Mouse (Mus musculus) macrophage (primary cell): ENCODE data around the gene Tbca. TPM values are rescaled to one million over a fixed set of nuclear protein-coding genes. Genes with fewer than 3 reads are reported as not detected.

Experiments used
- H3K27ac ChIP-seq: fragments of 350-480 bp; formaldehyde crosslinking; 2 replicates; pipeline ENCODE4 v1.9.0; 2021
- H3K36me3 ChIP-seq: fragments of 350-480 bp; formaldehyde crosslinking; 2 replicates; pipeline ENCODE4 v1.9.0; 2021; ENCODE audit errors: inconsistent target
- H3K4me3 ChIP-seq: fragments of 350-480 bp; formaldehyde crosslinking; 2 replicates; pipeline ENCODE4 v1.9.0; 2021; ENCODE audit errors: inconsistent target
- H3K79me2 ChIP-seq: fragments of 350-480 bp; formaldehyde crosslinking; 2 replicates; pipeline ENCODE4 v1.9.0; 2021; ENCODE audit errors: inconsistent target
- WGBS: methylation state at CpG from one replicate; pipeline ENCODE4 v1.1.7; 2026; ENCODE audit warnings: inconsistent platforms; ENCODE audit not compliant: missing documents; 5-methylcytosine and 5-hydroxymethylcytosine counted together
- polyA plus RNA-seq: library from polyadenylated mRNA; stranded (reverse); fragments of 250-400 nt; gene quantifications from 3 replicates; pipeline ENCODE4 v1.2.4, GENCODE M21; 2018; ENCODE audit warnings: inconsistent platforms
- total RNA-seq, 78 experiments: library from RNA; depleted of rRNA; stranded (reverse); fragments of 250-400 nt; gene quantifications; 1 replicate in 9 of 78; 2 replicates in 24 of 78; 3 replicates in 43 of 78; 4 replicates in 2 of 78; pipeline ENCODE4 v1.2.4; 2018; ENCODE audit warnings: inconsistent platforms in 56 of 78

Gene Tbca
- 10 to 100 TPM in 23 of 26 experiments, 1 to 10 TPM in 2, not detected in 1; 7.3 to 54.6 (median 22.2) TPM for total RNA-seq (2018; cell fraction: chromatin; rRNA removed)
- total RNA-seq (2018; cell fraction: cytosol; rRNA removed) = 100 to 1,000 TPM; 165 to 318 (median 226) TPM
- 10 to 100 TPM; 22.1 to 69.0 (median 40.0) TPM for total RNA-seq (2018; cell fraction: nucleus; rRNA removed)
- 226 to 412 TPM (median 326 TPM) in 3 replicates for polyA plus RNA-seq

DNA sequence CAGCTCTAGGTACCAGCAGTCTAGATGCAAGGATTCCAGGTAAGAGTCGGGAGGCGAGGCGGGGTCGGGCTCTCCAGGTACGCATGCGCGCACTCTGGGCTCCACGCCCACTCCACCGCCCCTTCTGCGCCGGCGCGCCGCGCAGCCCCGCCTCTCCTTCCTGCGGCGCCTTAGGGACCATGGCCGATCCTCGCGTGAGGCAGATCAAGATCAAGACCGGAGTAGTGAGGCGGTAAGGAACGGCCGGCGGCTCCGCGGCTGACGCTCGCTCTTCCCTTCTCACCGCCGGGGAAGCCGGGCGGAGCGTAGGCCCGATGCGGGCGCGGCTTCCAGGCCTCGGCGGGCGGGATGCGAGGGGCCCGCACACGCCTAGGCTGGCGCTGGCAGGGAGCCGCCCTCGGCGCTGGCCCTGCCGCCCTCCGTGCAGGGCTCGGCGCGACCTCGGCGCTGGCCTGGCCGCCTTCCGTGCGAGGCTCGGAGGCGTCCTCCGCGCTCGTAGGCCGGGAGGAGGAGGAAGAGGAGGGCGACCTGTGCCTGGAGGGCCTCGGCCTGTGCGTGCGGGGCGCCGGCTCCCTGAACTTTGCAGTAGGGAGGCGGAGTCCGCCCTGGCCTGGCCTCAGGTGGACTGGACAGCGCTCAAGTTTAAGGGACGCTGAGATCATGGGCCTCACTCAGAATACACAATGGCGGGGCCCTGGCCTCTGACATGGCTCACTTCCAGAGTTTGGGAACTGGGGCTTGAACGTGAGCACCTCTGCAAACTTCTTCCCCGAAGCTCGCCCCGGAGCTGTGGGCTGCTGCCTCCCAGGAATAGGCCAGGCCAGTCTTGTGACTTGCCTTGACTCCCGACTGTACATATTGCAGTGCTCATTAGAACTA lies at the start of gene Tbca:
TSS of gene Tbca (plus strand) at position 140 of the 879 bp plus-strand sequence.
- no peak within 1 kb of the TSS for H3K27ac ChIP-seq
- peaks cover 49% of the 10 kb centered on the region for H3K79me2 ChIP-seq
- under 1% methylated on average over 78 of the region's 81 CpGs for WGBS
- peak within 1 kb of the TSS; percentile 59 for H3K4me3 ChIP-seq
- no peaks in the 10 kb centered on the region for H3K36me3 ChIP-seq

DNA sequence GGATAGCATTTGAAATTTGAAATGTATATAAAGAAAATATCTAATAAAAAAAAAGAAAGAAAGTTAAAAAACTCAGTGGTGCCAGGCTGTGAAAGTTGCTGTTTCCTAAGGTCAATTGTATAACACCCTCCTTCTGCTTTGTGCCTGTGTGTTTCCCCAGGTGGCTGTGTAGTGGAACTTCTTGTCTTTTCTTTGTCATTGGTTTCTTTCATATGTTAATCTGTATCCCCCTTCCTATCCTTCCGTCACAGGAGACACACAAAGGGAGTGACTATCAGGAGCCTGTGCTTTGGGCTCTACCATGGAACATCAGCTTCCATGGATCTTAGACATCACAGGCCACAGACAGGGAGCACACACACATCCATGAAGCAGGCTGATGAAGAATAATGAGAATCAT lies 43.5 kb upstream of the Tbca start:
- no peak overlapping the region for H3K4me3 ChIP-seq
- no peaks in the 10 kb centered on the region for H3K36me3 ChIP-seq
- H3K79me2 ChIP-seq = no peaks in the 10 kb centered on the region
- 100% methylated on average over 1 of the region's 1 CpGs for WGBS
- no peak overlapping the region for H3K27ac ChIP-seq

DNA sequence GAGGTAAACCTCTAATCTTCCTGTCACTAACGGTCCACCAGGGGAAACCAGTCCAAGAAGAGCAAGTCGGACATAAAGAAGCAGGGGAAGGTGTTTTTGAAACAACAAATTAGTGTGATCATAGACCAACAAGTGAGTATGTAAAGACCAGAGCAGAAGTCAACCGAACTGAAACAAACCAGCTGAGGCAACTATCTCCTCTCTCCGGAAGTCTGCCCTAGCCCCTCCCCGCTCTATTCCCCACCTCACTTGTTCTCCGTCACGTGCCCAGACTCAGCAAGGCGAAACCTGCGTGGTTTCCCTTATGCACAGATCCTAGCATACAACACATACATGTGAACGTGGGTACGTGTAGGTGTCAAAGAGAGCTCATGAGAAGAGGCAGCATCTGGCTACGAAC lies 22.9 kb upstream of the Tbca start:
- Histone ChIP-seq H3K36me3 (no peaks in the 10 kb centered on the region), H3K27ac (no peak overlapping the region), H3K4me3 (no peak overlapping the region), H3K79me2 (no peaks in the 10 kb centered on the region)
- 93% methylated on average over 11 of the region's 12 CpGs for WGBS

DNA sequence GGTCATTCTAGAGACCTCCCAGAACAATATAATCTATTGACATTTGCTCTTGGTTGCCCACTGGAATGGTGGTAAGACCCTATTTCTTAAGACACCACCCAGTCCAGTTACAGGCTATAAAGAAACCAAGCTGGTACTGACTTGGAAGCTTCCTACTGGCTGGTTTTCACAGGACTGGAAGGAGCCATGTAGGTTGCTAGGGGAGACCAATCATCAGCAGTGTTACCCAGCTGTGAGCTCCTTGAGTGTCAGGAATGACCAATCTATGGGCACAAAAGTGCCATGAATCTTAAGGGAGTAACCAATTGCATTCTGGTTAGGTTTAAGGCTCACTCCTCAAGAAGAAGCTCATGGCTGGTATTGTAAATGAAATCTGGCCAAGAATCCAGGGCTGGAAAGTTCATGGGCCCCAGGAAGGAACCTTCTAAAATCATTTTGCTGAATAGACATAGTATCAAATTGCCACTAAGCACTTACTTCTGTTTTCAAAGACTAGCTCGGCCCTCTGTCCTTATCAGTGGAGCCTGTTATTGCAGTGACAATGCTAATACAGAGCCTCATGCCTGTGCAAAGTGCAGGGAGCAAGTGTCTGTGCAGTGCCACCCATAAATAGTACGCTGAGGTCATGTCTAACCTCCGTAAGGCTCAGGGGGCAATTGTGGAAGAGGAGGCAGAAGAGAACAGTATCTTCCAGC lies 20.1 kb upstream of the Tbca start:
- 66% methylated on average over 2 of the region's 3 CpGs for WGBS
- no peak overlapping the region for H3K27ac ChIP-seq
- H3K36me3 ChIP-seq = no peaks in the 10 kb centered on the region
- H3K79me2 ChIP-seq = no peaks in the 10 kb centered on the region
- no peak overlapping the region for H3K4me3 ChIP-seq

DNA sequence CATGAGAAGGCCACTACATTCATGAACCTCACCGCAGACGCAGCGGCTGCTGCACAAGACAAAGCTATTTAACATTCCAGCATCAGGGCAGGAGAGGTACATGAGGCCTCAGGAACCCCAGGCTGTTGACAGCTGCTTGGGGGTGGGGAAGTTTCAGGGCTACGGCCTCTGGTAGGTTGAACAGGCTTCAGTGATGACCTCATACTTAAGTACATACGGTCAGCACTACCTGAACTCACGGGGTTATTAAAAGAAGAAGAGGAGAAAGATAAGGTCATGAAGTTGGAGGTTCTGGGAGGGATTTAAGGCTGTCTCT lies 19.6 kb upstream of the Tbca start:
- Histone ChIP-seq H3K27ac (no peak overlapping the region), H3K4me3 (no peak overlapping the region), H3K36me3 (no peaks in the 10 kb centered on the region), H3K79me2 (no peaks in the 10 kb centered on the region)
- WGBS = 82% methylated on average over 6 of the region's 6 CpGs

DNA sequence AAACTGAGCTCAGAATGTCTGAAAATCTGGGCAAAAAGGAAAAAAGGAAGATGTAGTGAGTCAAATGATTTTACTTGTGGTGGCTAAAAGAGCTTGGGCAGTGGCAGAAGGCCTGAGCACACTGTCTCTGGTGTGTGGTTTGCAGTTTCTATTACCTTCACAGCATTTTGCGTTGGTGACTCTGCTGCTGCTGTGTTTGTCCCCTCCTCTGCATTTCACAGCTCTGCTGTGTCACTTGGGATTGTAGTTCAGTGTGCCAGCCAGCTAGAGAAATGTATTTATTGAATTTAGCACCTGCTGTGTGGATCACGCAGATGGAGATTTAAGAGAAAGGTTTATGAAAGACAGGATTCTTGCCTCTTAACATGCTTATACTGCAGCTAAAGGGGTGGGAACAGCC lies 1.8 kb upstream of the Tbca start:
- Histone ChIP-seq H3K36me3 (no peaks in the 10 kb centered on the region), H3K79me2 (peaks cover 28% of the 10 kb centered on the region), H3K27ac (no peak overlapping the region), H3K4me3 (no peak overlapping the region)
- WGBS = 82% methylated on average over 2 of the region's 2 CpGs

DNA sequence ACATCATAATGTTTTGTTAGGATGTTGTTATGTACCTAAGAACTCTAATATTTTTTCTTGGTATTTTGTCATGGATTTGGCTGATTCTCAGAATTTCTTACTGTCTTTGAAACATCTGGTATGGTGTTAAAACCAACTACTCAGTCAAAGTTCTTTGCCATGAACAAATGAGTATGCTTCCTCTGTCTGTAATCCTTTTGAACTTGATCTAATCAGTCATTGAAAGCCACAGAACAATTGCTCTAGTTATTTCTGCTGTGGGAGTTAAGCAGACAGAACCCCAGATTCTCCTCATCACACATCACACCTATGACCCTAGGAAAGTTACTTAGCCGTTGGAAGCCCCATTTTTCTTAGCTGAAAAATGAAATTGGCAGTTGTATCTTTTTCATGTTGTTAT lies 6.0 kb downstream of the Tbca start:
- H3K27ac ChIP-seq = no peak overlapping the region
- H3K4me3 ChIP-seq = no peak overlapping the region
- 86% methylated on average over 1 of the region's 1 CpGs for WGBS
- H3K36me3 ChIP-seq = no peaks in the 10 kb centered on the region
- H3K79me2 ChIP-seq = peaks cover 100% of the 10 kb centered on the region

DNA sequence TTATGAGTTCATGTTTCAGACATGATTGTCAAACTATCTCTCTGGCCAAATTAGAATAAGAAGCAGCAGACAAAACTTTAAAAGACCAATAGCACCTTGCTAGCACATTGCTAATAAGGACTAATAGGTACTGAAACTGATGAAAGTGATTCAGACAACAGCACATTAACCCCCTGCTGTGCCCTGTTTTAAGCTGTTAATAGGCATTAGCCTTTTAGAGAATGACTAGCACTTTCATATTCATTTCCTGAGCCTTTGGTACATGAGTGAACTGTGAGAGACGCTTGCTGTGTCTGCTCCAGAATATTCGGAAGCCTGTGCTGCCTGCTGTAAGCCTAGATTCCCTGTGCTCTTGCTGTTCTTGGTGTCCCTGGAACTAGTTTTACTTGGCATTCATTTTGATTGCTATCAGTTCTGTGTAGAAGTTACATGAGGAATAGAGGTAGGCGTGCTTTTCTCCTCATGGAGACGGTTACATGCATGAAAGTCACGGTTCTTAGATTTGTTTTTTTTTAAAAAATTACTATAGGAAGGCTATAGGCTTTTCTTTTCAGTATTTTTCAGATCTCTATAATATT lies 14.9 kb downstream of the Tbca start:
- no peaks in the 10 kb centered on the region for H3K36me3 ChIP-seq
- no peak overlapping the region for H3K4me3 ChIP-seq
- WGBS = 92% methylated on average over 5 of the region's 5 CpGs
- H3K27ac ChIP-seq = no peak overlapping the region
- peaks cover 93% of the 10 kb centered on the region for H3K79me2 ChIP-seq

DNA sequence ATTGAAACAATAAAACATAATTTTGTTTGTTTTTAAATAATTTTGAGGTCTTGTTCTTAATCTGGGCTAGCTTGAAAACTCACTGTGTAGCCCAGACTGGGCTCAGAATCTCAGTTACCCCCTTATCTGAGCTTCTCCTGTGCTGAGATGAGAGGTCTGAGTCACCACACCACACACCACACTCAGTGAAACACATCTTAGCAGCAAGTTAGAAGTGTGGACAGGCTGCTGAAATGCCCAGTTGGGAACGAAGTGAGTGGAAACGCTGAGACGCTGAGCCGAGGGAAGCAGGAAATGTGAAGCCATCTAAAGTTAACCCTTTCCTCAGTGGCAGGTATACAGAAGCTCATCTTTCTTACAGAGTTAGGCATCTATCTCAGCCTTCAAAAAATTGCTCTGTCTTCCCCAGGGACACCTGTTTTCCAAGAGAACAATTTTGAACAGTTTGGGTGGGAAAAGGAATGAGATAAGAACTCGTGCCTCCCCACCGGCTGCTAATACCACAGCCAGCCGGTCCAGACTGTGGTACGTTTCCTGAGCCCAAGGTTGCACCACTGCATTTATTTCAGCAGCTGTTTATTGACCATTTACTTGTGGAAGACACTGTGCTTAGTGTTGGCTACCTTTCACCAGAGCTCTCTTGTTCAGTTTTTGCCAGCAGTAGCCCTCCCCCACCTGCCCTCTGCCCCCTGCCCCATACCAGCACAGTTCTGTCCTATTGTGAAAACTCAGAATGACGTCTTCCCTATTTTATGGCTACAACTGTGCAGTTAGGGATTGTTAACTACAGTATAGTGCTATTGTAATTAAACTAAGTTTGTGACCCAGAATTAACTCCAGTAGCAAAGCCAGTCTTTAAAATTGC lies 17.8 kb downstream of the Tbca start:
- Histone ChIP-seq H3K4me3 (no peak overlapping the region), H3K79me2 (peaks cover 93% of the 10 kb centered on the region), H3K27ac (no peak overlapping the region), H3K36me3 (no peaks in the 10 kb centered on the region)
- WGBS = 21% methylated on average over 9 of the region's 9 CpGs

DNA sequence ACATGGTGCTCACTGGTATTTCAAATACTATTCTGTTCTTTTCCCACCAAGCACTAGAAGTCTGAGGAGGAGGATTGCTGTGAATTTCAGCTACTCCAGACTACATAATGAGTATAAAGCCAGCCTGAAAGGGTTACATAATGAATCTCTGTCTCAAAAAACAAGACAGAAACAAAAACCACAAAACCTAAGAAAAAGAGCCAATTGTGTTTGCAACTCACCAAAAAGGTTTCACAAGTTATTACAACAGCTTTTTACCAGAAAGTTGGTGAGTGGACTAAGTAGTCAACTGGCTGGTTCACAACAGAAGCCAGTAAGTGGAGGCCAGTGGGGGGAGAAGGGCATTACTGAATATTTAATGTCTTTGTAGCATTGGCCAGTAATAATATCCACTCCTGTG lies 19.9 kb downstream of the Tbca start:
- Histone ChIP-seq H3K79me2 (peaks cover 93% of the 10 kb centered on the region), H3K4me3 (no peak overlapping the region), H3K27ac (no peak overlapping the region), H3K36me3 (no peaks in the 10 kb centered on the region)

DNA sequence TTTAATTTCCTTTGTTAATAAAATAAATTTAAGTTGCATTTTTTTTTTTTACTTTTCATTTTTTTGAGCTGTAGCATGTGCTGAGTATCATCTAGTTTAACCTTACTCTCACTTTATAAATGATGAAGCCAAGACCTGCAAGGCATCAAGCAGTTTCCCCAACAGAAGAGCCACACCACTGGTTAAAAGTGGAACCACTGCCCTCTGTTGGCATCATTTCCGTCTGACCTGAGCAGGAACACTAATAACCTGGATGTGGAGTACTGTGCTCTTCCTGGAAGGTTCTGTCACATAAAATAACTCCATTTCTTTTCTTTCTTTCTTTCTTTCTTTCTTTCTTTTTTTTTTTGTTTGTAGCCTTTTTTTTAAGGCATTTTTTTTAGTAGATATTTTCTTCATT lies 21.0 kb downstream of the Tbca start:
- H3K36me3 ChIP-seq = no peaks in the 10 kb centered on the region
- H3K4me3 ChIP-seq = no peak overlapping the region
- no peak overlapping the region for H3K27ac ChIP-seq
- WGBS = 71% methylated on average over 1 of the region's 1 CpGs
- peaks cover 93% of the 10 kb centered on the region for H3K79me2 ChIP-seq

DNA sequence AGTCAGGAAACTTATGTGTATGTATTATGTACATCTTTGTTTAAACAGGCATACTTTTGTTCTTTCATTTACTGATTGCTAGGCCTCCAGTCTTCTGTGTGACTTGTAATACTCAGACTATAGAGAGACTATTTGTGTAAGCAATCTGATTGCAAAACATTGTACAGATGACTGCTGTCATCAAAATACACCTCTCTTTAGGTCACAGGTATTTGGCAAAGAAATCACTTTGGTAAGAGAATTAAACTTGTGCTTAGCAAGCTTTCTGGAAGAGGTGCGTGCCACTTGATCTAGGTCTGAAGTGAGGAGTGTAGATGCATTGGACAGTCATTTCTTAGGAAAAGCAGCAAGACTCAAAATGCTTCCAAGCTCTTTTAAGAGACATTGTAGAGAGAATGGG lies 22.7 kb downstream of the Tbca start:
- WGBS = 100% methylated on average over 1 of the region's 1 CpGs
- Histone ChIP-seq H3K27ac (no peak overlapping the region), H3K79me2 (peaks cover 98% of the 10 kb centered on the region), H3K36me3 (no peaks in the 10 kb centered on the region), H3K4me3 (no peak overlapping the region)

DNA sequence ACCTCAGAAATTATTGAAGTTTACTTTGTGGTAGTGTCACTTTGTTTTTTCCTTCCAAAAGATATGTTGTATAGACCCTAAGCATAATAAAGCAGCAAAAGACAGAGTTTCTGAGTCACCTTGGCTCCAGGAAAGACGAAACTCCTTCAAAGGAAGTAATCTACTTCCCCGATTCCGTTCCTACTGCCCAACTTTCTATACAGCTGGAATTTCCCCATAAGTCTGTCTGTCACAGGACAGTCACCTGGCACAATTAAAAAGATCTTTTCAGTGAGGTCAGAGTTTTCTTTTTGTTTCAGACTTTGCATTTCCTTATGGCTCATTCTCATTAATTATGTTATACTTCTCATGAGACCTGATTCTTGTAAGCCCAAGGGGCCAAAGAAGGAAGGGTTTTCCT lies 25.1 kb downstream of the Tbca start:
- Histone ChIP-seq H3K27ac (no peak overlapping the region), H3K79me2 (peaks cover 100% of the 10 kb centered on the region), H3K36me3 (no peaks in the 10 kb centered on the region), H3K4me3 (no peak overlapping the region)
- WGBS = 43% methylated on average over 3 of the region's 3 CpGs

DNA sequence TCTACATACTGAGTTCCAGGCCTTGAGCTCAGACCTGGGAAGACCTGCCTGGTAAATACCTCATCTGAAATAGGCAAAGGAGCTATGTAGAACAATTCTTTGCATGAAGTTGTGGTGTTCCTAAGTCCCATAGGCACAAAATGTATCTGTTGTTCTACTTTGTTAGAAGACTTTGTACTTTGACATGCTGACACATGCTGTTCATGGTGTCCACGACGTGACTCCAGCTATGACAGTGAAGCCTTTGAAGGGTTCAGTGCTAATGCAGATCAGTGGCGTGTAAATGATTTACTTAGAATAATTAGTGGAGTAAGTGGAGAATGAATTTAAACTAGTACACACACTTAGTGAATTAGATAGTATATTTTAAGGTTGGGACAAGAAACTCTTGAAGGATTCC lies 31.8 kb downstream of the Tbca start:
- no peak overlapping the region for H3K27ac ChIP-seq

More for the DNA sequence above, 31.8 kb downstream of the Tbca start:
- 95% methylated on average over 3 of the region's 3 CpGs for WGBS
- no peaks in the 10 kb centered on the region for H3K36me3 ChIP-seq
- no peak overlapping the region for H3K4me3 ChIP-seq
- H3K79me2 ChIP-seq = peaks cover 98% of the 10 kb centered on the region
